Comparison of ENCODE assay signal across 11 mouse cellular contexts in genomic region chr2:110177406-110177805, GRCm38 (mm10).
DNase-seq lines count a peak whose midpoint lies in the region; ATAC-seq and TF ChIP-seq lines count a peak whose summit lies in the region.
"Had no signal": no experiment of that assay in that cellular context is flagged by ENCODE, and none has a peak within 500 bp of the region (broad histone marks: within the 10 kb centered on the region; RNA-seq: fewer than 3 reads in every experiment).

No protein-coding gene starts in this region.

- no peak for TF ChIP-seq POLR2A in kidney, adult 2 months (IDR thresholded peaks at IDR 0.05; ENCODE audit: low read depth, low read length)
- TF ChIP-seq POLR2A in embryonic fibroblast, embryonic 13.5 days (IDR thresholded peaks at IDR 0.05; ENCODE audit: low read depth, low read length): no peak

- DNase-seq in forebrain, embryonic 10.5 days (ENCODE audit: extremely low spot score, low spot score): no peak
- no peak for DNase-seq in forebrain, embryonic 11.5 days (ENCODE audit: low spot score)
- DNase-seq in kidney, adult 2 months: no peak
- no peak for DNase-seq in kidney, postnatal 25 days
- no peak for DNase-seq in embryo, embryonic 9.5 days (ENCODE audit: extremely low spot score)

- peaks cover 43% of the 10 kb centered on the region for H3K4me1 ChIP-seq in forebrain, embryonic 10.5 days
- peaks cover 7% of the 10 kb centered on the region; the same call in 1 of the 2 replicates for H3K4me1 ChIP-seq in forebrain, embryonic 11.5 days (replicated peaks; ENCODE audit: control insufficient read depth, insufficient read depth, low read length)
- H3K4me1 ChIP-seq in kidney, adult 2 months (ENCODE audit: control insufficient read depth, insufficient read depth, low read length): peaks cover 38% of the 10 kb centered on the region
- H3K4me1 ChIP-seq in embryonic fibroblast, embryonic 13.5 days (ENCODE audit: control insufficient read depth, insufficient read depth, low read length): peaks cover 8% of the 10 kb centered on the region
- peaks cover 62% of the 10 kb centered on the region for H3K4me1 ChIP-seq in neural tube, embryonic 13.5 days (replicated peaks)

- no peak overlapping the region for H3K4me3 ChIP-seq in forebrain, embryonic 10.5 days
- no peak overlapping the region for H3K4me3 ChIP-seq in forebrain, embryonic 11.5 days (ENCODE audit: low read depth, low read length)
- no peak overlapping the region for H3K4me3 ChIP-seq in kidney, adult 2 months (ENCODE audit: insufficient read depth, low read depth, low read length)
- no peak overlapping the region for H3K4me3 ChIP-seq in embryonic fibroblast, embryonic 13.5 days (ENCODE audit: insufficient read depth, low read length)
- H3K4me3 ChIP-seq in neural tube, embryonic 13.5 days: no peak overlapping the region
- H3K4me3 ChIP-seq: megakaryocyte, embryonic 14.5 days had no signal

- no peak for ATAC-seq in forebrain, embryonic 11.5 days (replicated peaks; ENCODE audit: low FRiP score)
- no peak for ATAC-seq in neural tube, embryonic 13.5 days (ENCODE audit: low read depth)
- no peak for ATAC-seq in activated CD4-positive, CD25-positive, alpha-beta regulatory T cell, adult 4 months

- no peaks in the 10 kb centered on the region for H3K9me3 ChIP-seq in forebrain, embryonic 10.5 days
- H3K9me3 ChIP-seq in forebrain, embryonic 11.5 days (ENCODE audit: control insufficient read depth, low read length): no peaks in the 10 kb centered on the region
- H3K9me3 ChIP-seq in neural tube, embryonic 13.5 days: no peaks in the 10 kb centered on the region

- H3K27ac ChIP-seq in forebrain, embryonic 10.5 days: peak overlapping the region; percentile 74
- H3K27ac ChIP-seq in forebrain, embryonic 11.5 days (ENCODE audit: low read depth, low read length): no peak overlapping the region
- H3K27ac ChIP-seq in kidney, adult 2 months (ENCODE audit: insufficient read depth, low read depth, low read length): peak overlapping the region; percentile 62
- peak overlapping the region; percentile 89 for H3K27ac ChIP-seq in embryonic fibroblast, embryonic 13.5 days (ENCODE audit: insufficient read depth, low read length)
- peak overlapping the region; percentile 82 for H3K27ac ChIP-seq in neural tube, embryonic 13.5 days (replicated peaks)
- H3K27ac ChIP-seq: liver, embryonic 14.5 days had no signal

- WGBS in forebrain, embryonic 10.5 days: 82% methylated on average over 2 of the region's 2 CpGs
- WGBS in forebrain, embryonic 11.5 days: 87% methylated on average over 2 of the region's 2 CpGs
- 43% methylated on average over 2 of the region's 2 CpGs for WGBS in kidney, adult 2 months
- WGBS in neural tube, embryonic 13.5 days: 58% methylated on average over 2 of the region's 2 CpGs

- no peaks in the 10 kb centered on the region for H3K27me3 ChIP-seq in forebrain, embryonic 10.5 days (ENCODE audit: poor library complexity, severe bottlenecking)
- H3K27me3 ChIP-seq in forebrain, embryonic 11.5 days (ENCODE audit: control insufficient read depth, insufficient read depth, low read length): no peaks in the 10 kb centered on the region
- no peaks in the 10 kb centered on the region for H3K27me3 ChIP-seq in kidney, adult 2 months (replicated peaks; ENCODE audit: control insufficient read depth, insufficient read depth, low read length)
- H3K27me3 ChIP-seq in neural tube, embryonic 13.5 days: no peaks in the 10 kb centered on the region
- H3K27me3 ChIP-seq: megakaryocyte, embryonic 14.5 days had no signal

- H3K9ac ChIP-seq in forebrain, embryonic 11.5 days (ENCODE audit: low read length): no peak overlapping the region
- no peak overlapping the region for H3K9ac ChIP-seq in neural tube, embryonic 13.5 days
- H3K9ac ChIP-seq: liver, embryonic 14.5 days had no signal

- no peaks in the 10 kb centered on the region for H3K36me3 ChIP-seq in forebrain, embryonic 10.5 days (replicated peaks)
- no peaks in the 10 kb centered on the region for H3K36me3 ChIP-seq in forebrain, embryonic 11.5 days (ENCODE audit: control insufficient read depth, insufficient read depth, low read length)
- no peaks in the 10 kb centered on the region for H3K36me3 ChIP-seq in kidney, adult 2 months (ENCODE audit: control insufficient read depth, insufficient read depth, low read length)
- no peaks in the 10 kb centered on the region for H3K36me3 ChIP-seq in neural tube, embryonic 13.5 days
- H3K36me3 ChIP-seq: G1E had no signal

- no peak for TF ChIP-seq CTCF in kidney, adult 2 months (conservative IDR thresholded peaks at IDR 0.05; ENCODE audit: insufficient read depth, insufficient read length, low read depth, low read length)
- TF ChIP-seq CTCF in embryonic fibroblast, embryonic 13.5 days (IDR thresholded peaks at IDR 0.05; ENCODE audit: borderline replicate concordance, insufficient read depth, low read length): no peak

- H3K4me2 ChIP-seq in forebrain, embryonic 11.5 days (ENCODE audit: low read depth, low read length, severe bottlenecking): no peak overlapping the region
- H3K4me2 ChIP-seq in neural tube, embryonic 13.5 days: no peak overlapping the region
